Mouse (Mus musculus) testis, postnatal 10 days (tissue): ENCODE measurements around the gene Gm13283.
"Not testable (repeated sequence)": the region's sequence is repeated elsewhere in the genome, so short reads cannot be mapped to it uniquely, and the experiment has no call there.

Source experiments
- DNase-seq: peaks from one replicate; pipeline ENCODE4 v3.0.0; 2021; ENCODE audit warnings: low spot score

The Gm13283 gene

DNA sequence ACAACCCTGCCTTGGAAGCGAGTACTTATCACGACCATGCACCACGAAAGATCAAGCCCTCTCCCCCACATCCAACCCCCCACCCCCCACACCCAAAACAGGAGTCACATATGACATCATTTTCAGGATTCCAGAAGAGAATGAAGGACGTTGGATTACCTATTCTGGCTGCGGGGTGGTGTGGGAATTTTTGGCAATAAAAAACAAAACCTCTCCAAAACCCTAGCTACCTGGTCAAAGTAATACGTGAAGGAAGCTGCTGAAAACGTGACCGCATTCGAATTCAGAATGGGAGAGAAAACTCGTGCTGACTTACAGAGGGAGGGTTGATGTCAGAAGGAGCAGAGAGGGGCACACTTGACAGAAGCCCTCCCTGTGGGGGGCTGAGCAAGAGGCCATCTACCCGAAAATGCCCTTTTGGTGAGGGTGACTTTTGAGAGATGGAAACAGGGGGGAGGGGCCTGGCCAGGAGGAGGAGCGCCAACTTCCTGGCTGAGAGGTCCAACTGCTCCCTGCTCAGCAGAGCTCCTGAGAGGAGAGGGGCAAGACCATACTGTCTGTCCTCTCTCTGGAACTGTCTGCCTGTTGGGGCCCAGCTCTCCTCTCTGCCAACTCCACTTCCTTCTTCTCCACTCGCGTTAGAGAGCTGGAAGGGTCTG lies at the start of gene Gm13283:
TSS of gene Gm13283 (plus strand) at position 510 of the 659 bp plus-strand sequence.
- DNase-seq = peak; percentile 56

DNA sequence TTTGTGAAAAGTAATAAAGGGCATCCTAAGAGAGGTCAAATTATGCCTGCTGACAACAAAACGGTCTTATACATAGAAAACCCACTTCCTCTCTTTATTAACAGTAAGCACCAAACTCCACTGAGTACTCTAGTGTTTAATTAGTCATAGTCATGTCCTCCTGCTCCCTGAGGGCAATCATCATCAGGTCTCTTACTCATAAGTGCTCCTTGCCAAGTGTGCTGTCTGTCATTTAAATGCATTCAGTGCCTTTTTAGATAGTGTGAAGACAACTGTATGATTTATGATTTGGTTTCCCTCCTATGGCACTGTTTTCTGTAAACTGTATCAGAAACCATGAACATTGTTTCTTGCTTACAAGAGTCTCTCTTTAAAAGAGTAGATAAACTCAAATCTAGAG lies 45.6 kb upstream of the Gm13283 start:
- DNase-seq = no peak

- no peak for DNase-seq
These were observed 44.9 kb upstream of the Gm13283 start for GRCm38 (mm10) chr4:88715059-88715458.

GRCm38 (mm10) chr4:88718715-88719114 lies 41.2 kb upstream of the Gm13283 start:
- no peak for DNase-seq

DNA sequence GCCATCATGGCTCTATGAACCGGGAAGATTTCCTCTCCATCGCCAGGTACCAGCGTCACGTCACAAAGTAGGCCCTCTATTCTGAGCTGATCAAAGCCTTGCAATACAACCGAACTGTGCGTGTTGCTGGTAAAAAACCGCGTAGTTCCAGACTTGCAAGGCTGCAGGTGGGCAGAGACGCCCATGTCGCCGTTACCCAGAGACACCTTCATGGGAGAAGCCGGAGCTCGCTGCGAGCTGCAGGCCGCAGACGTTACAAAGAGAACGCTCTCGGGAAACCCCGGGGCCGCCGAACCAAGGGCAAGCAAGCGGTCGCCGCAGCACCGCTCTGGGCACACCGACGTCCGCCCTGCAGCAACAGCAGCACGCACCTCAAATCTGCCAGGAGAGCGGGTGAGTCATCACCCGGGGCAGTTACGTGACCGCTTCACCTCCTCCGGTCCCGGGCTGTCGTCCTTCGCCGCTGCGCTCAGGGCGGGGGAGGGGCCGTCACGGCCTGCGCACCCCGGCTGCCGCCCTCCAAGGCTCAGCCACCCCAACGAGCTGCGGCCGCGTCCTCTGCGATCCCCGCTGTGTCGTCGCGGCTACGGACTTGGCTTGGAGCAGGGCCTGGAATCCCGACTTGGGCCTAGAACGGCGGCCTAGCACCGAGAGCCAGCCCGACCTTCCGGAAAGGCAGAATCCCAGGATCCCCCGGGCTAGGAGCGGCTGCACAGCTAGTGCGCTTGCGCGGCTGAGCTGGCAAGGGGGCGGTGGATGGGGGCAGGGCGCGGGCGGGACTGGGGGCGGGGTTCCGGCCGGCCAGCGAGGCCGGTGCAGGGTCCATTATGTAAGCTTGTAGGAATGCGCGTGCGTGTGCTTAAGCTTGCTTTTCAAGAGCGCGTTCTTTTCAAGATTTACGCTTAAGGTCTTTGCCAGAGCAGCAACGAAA lies 37.9 kb upstream of the Gm13283 start, which contains the start of the genes Gm26566 and Klhl9:
TSS of gene Gm26566 (plus strand) at position 15 of the 931 bp plus-strand sequence.
TSS of gene Klhl9 (minus strand) at position 675 of the 931 bp plus-strand sequence.
- peak; percentile 94 for DNase-seq

GRCm38 (mm10) chr4:88723497-88724090 lies 36.3 kb upstream of the Gm13283 start:
- DNase-seq = no peak

DNA sequence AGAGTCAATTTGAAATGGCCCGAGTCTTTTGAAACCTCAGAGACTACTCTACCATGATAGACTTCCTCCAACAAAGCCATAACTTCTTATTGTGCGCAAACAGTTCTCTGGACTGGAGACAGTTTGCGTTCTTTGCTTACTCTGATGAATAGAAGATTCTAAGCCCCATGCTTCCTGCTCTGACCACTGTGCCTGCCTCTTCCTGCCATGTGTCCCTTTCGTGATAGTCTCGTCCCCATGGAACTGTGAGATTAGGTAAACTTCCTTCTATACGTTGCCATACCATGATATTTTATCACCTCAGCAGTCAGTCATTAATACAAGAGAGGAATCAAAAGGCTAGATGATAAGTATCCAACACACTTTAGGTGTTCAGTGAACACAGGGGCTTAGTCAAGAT lies 33.2 kb upstream of the Gm13283 start:
- no peak for DNase-seq

- no peak for DNase-seq
These were observed 32.6 kb upstream of the Gm13283 start for GRCm38 (mm10) chr4:88727324-88727723.

- DNase-seq = peak; percentile 82
These were observed 21.4 kb upstream of the Gm13283 start for GRCm38 (mm10) chr4:88738480-88738879.

DNA sequence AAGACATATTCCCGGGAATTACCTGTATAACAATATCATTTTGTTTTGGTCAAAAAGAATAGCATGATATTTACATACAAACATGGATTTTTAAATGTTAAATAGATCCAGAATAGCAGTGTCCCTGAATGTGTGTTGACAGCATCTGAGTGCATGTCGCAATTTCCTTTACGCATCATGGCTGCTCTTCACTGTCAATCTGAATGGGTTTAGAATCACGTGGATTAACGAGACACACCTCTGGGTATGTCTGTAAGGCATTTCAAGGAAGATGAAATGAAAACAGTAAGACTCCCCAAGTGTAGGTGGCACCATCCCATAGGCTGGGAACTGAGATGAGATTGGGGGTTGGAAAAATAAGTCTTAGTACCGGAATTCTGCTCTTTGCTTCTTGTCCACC lies 20.9 kb upstream of the Gm13283 start:
- DNase-seq = no peak

DNA sequence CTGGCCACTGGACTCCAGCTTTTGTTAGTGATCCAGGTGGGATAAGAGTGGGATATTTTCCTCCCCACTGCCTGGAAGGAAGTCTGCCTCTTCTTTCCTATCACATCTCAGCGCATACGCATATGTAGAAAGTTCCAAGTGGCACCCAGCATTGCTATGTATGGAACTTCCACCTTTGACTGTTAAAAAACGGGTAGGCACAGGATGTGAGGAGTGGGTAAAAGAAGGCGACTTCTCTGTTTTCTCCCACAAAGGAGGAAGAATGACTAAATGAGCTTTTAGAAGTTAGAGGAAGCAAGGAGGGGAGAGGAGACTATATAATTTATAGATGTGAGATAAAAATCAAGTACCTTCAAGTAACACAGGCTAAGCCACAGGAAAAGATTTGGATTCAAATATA lies 18.5 kb upstream of the Gm13283 start:
- no peak for DNase-seq

- no peak for DNase-seq
These were observed 17.0 kb upstream of the Gm13283 start for GRCm38 (mm10) chr4:88742771-88743371.

GRCm38 (mm10) chr4:88744207-88744606 lies 15.7 kb upstream of the Gm13283 start:
- no peak for DNase-seq

GRCm38 (mm10) chr4:88749926-88750325 lies 10.0 kb upstream of the Gm13283 start:
- DNase-seq = no peak

DNA sequence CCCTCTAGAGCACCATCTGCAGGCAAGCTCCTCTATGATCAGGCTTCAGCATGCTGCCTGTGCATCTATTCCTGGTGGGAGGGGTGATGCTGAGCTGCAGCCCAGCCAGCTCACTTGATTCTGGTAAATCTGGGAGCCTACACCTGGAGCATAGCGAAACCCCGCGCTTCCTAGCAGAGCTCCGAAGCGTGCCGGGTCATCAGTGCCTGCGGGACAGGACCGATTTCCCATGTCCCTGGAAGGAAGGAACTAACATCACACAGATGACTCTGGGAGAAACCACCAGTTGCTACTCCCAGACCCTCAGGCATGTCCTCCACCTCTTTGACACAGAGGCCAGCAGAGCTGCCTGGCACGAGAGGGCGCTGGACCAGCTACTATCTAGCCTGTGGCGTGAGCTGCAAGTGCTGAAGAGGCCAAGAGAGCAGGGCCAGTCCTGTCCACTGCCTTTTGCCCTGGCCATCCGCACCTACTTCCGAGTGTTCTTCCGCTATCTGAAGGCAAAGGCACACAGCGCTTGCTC lies 5.0 kb upstream of the Gm13283 start, which contains the start of gene Gm13271:
TSS of gene Gm13271 (plus strand) at position 51 of the 523 bp plus-strand sequence.
- DNase-seq = peak; percentile 80

DNA sequence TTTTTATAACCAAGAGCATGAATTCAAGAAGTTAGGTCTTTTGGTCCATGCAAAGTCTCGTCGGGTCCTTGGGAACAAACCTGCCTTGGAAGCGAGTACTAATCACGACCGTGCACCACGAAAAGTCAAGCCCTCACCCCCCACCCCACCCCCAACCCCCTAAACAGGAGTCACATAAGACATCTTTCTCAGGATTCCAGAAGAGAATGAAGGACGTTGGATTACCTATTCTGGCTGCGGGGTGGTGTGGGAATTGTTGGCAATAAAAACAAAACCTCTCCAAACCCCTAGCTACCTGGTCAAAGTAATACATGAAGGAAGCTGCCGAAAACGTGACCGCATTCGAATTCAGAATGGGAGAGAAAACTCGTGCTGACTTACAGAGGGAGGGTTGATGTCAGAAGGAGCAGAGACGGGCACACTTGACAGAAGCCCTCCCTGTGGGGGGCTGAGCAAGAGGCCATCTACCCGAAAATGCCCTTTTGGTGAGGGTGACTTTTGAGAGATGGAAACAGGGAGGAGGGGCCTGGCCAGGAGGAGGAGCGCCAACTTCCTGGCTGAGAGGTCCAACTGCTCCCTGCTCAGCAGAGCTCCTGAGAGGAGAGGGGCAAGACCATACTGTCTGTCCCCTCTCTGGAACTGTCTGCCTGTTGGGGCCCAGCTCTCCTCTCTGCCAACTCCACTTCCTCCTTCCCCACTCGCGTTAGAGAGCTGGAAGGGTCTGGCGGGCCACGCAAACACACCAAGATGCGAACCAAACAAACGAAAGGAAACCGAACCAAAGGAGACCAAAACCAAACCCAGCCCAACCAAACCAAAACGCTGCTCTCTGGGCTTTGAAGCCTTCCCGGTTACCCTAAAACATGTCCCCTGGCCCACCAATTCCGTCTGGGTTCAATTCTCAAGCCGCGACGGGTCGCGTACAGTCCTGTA lies 3.1 kb upstream of the Gm13283 start:
- not testable (repeated sequence) for DNase-seq

DNA sequence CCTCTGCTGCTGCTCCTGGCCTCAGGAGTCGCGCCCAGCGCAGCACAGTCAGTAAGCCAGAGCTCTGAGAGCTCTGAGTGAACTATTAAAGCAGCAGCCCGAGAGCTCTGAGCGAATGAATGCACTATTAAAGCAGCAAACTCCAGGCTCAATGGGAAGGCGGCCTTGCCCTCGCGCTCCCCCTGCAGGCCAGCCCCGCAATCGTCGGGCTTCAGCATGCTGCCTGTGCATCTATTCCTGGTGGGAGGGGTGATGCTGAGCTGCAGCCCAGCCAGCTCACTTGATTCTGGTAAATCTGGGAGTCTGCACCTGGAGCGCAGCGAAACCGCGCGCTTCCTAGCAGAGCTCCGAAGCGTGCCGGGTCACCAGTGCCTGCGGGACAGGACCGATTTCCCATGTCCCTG lies 2.3 kb upstream of the Gm13283 start:
- peak; percentile 88 for DNase-seq

DNA sequence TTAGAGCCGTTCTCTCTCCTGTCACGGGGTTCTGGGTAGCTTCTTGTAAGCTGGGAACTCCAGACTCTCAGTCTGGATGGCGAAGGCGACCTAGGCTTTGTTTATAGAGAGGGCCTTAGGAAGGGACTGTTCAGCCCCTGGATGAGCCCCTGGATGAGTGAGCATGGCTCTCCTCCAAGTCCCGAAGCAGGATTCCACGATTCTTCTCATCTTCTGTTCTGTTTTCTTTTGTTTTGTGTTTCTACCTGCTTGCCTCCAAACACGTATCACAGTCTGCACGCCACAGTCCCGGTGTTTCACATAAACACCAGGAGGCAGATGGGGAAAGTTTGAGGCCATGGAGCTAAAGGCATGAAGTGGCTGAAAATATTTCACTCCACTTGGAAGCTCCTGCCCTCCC lies 1.2 kb upstream of the Gm13283 start:
- DNase-seq = not testable (repeated sequence)

DNA sequence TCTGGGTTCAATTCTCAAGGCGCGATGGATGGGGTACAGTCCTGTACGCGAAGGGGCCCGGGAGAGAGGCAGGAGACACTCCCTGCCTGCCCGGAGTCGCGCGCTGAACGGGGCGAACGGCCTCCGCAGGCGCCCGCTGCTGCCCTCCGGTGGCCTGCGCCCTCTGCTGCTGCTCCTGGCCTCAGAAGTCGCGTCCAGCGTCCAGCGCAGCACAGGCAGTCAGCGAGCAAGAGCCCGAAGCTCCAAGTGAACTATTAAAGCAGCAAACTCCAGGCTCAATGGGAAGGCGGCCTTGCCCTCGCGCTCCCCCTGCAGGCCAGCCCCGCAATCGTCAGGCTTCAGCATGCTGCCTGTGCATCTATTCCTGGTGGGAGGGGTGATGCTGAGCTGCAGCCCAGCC lies 512 bp downstream of the Gm13283 start:
- DNase-seq = peak; percentile 74

DNA sequence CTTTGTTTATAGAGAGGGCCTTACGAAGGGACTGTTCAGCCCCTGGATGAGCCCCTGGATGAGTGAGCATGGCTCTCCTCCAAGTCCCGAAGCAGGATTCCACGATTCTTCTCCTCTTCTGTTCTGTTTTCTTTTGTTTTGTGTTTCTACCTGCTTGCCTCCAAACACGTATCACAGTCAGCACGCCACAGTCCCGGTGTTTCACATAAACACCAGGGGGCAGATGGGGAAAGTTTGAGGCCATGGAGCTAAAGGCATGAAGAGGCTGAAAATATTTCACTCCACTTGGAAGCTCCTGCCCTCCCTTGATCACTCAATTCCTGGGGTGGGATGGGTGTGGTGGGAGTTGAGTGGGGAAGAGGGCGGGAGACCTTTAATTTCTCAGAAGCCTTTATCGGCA lies 1.9 kb downstream of the Gm13283 start:
- peak; percentile 86 for DNase-seq

DNA sequence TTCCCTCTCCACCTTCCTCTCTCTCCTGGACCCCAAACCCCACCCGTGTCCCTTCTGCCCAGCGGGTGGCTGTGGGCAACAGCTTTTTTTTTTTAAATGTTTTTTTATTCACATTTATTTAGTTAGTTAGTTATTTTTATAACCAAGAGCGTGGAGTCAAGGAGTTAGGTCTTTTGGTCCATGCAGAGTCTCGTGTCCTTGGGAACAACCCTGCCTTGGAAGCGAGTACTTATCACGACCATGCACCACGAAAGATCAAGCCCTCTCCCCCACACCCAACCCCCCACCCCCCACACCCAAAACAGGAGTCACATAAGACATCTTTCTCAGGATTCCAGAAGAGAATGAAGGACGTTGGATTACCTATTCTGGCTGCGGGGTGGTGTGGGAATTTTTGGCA lies 2.4 kb downstream of the Gm13283 start:
- DNase-seq = not testable (repeated sequence)
